Mouse (Mus musculus) liver, adult 10 weeks (tissue): ENCODE measurements around the gene Agap3. TPM values are rescaled to one million over a fixed set of nuclear protein-coding genes. Genes with fewer than 3 reads are reported as not detected.

Source experiments
- polyA plus RNA-seq: library from polyadenylated mRNA; stranded (reverse); fragments of 350-450 nt; fragmentation: Illumina TruSeq; extraction: RNeasy Lipid Tissue Mini Kit (QIAGEN cat#74804); gene quantifications from one replicate; pipeline ENCODE4 v1.2.3, GENCODE M21; 2014; ENCODE audit warnings: low read depth, low replicate concordance

Agap3 gene
- polyA plus RNA-seq, result 1.6 TPM

DNA sequence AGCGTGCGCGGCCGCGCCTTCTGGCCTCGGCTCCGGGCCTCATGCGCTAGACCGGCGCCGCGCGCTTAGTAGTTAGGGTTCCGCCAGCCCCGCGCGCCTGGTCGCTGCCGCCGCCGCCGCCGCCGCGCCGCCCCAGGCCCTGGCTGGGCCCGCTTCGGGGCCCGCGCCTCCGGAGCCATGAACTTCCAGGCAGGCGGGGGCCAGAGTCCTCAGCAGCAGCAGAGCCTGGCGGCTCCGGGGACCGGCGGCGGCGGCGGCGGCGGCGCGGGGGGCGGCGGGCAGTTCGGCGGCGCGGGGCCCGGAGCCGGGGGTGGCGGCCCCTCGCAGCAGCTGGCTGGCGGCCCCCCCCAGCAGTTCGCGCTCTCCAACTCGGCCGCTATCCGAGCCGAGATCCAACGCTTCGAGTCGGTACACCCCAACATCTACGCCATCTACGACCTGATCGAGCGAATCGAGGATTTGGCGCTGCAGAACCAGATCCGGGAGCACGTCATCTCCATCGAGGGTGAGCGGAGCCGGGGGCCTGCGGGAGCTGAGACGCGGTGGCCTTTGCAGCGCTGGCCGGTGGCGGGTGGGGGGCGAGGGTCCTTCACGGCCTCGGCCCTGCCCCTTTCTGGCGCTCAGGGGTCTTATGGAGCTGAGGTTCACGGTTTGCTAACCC, at the start of gene Agap3:
Gene Agap3, plus strand, starts transcription at position 148 of the 661 bp plus-strand sequence.

DNA sequence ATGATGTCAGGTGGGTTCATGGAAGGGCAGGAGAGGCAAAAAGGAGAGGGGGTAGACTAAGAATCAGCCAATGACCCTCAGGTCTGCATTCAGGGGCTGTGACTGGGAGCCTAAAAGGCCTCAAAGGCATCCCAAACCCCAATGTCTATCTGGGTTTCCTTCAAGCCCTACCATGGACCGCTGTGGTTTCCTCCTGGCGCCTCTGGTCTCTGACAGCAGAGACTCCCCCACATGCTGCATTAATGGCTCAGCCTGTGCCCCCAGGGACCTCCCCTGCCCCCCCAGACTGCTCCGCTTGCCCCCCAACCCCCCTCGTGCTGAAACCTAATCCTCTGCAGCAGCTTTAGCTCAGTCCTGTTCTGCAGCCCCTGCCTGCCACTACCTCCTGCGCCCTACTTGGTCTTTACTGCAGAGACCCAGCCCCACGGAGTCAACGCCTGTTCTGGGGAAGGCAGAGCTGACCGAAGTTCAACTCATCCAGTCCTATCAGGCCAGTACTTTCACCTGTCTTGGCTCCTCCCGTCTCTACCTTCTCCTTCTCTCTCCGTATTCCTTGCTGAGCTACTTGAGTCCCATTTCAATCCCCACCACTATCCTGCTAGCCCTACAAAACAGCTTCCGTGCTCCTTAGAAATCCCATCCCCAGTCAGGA, 38.8 kb upstream of the Agap3 start, which contains the start of gene Asic3:
Gene Asic3, plus strand, starts transcription at position 351 of the 652 bp plus-strand sequence.

DNA sequence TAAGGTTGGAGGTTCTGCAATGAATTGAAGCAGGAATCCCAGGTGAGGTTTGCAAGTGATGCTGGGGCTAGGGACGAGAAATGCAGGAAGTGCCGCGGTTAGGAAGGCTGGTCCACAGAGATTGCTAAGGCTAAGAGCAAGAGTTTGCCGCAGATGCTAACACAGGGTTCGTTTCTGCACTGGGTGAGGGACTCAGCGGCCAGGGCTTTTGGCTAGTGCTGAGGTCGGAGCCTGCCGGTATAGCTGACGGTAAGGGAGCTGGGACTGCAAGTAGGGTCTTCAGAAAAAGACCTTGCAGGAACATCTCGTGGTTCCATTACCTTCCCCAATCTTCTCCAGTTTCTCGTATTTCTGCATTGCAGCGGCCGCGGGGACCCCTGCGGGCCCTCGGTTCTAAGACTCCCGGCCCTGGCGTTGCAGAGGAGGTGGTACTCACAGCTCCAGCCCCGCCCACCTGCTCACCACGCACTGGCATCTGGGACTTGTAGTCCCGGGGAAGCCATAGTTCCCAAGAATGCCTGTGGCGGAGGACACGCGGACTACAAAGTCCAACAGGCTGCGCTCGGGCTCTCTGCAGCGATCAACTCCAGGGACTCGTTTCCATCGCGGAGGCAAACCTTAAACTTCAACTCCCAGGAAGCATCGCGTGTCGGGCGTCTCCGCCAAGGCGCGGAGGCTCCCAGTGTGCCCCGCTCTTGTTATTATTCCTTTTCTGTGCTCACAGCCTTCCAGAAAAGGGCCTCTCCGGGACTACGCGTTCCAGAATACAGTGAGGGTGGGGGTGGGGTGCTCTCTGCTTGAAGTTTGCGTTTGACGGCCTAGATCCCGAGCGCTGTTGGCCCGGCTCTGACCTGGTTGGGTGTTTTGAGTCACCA, 28.6 kb upstream of the Agap3 start, which contains the start of the genes Cdk5 and Slc4a2:
Gene Cdk5, minus strand, starts transcription at position 402 of the 875 bp plus-strand sequence.
Gene Slc4a2, plus strand, starts transcription at position 709 of the 875 bp plus-strand sequence.

DNA sequence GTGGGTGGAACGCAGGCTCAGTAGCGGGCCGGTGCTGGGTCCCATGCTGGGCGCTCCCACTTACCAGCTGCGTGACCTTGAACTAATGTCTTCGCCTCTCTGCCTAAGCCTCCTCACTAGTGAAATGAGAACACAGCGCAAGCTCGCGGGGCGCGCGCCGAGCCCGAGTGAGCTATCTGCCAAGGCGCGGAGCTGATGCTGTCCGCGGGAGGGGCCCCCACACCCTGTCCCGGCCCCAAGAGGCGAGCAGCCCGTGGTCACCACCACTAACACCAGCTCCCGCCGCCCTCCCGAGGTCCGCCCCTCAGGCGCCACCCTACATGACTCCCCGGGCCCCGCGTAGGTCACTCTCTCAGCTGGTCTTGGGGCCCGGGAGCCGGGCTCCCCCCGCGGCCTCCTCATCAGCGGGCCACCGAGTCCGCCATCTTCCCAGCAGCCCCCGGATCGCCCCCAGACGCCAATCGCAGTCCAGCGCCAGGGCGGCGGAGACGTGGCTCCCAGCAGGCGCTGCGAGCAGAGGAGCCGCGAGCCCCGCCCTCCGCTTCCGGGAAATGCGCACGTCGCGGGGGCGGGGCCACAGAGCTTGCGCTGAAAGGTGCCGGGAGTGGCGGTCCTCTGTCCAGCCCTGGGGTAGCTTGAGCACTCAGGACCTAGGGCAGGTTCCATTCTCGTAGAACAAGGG, 7.1 kb upstream of the Agap3 start, which contains the start of gene Fastk:
Gene Fastk, minus strand, starts transcription at position 542 of the 682 bp plus-strand sequence.

DNA sequence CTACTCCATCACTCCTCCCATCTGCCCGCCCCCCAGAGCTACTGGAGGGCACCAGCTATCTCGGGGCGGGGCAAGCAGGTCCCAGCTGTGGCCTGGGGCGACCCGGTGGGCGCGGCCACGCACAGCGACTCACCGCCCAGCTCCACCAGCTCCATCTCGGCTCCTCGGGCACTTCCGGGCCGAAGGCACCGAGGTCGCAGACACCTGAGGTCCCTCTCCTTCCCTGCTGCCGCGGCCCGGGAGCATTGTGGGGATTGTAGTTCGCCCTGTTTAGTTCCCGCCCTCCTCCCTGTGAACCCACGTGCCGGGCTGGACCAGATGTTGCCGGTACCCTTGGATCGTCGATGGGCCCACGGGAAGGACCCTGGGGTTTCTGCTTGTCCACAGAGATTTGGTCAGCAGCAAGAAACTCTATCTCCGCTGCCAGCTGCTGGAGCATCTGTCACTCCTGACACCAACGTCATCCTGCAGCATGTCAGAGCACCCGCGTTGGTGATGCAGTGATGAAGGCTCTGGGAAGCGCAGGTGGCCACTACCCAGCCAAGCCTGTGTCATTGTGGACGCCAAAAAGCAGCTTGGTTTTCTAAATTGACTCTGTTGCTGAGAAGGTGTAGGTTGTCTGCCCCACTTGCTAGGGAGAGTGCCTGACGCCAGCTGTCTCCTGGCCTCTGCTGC, 4.2 kb upstream of the Agap3 start, which contains the start of gene Tmub1:
Gene Tmub1, minus strand, starts transcription at position 231 of the 675 bp plus-strand sequence.

DNA sequence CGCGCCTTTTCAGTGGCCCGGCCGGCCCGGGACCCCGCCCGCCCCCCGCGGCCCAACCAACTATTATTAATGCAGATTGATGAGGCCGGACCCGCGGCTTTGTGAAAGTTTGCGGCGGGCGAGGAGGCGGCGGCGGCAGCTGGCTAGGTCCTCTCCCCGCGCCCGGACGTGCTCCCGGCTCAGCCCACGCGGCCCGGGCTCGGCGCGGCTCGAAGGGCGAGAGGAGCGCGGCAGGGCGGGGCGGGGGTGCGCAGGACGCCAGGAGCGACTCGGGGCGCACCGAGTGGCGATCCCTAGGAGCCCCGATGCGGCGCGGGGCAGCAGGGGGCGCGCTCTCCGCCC, 74.9 kb downstream of the Agap3 start, which contains the start of gene Gbx1:
Gene Gbx1, minus strand, starts transcription at position 314 of the 342 bp plus-strand sequence.

DNA sequence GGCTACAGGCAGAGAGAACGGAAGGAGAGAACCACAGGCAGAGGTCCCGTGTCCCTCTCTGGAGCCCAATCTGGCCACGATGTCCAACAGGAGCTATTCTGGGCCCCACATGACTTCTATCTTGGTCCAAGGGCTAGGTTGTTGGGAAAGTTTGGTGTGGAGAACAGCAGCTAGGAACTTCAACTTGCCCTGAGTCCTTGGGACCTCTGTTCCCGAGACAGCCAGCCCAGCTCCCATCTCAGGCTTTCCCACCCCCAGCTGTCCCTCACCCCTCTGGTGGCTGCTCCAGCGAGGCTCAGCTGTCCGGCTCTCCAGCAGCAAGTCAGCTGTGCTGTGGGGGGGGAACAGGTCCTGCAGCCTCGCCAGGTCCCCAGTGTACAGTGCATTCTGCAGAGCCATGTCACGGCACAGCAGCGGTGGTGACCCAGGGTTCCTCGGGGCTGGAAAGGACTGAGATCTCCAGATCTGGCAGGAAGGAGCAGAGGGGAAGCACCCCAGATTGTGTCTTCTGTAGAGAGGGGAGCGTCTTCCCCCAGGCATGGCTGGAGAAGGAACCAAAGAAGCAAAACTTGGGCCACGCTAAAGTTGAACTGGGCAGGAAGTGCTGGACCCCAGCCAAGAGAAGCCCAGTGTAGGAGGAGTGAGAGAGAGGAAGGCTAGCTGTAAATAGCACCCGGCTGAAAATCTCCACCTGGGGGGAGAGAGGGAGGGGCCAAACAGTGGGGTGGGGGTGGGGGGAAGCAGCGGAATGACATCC, 88.6 kb downstream of the Agap3 start, which contains the start of gene Asb10:
Gene Asb10, minus strand, starts transcription at position 592 of the 757 bp plus-strand sequence.

Other genes starting within 250 kb of the Agap3 start
- not detected for gene Kcnh2, start 100.6 kb upstream of the Agap3 start, polyA plus RNA-seq
- 0.19 TPM for gene Nos3, start 87.4 kb upstream of the Agap3 start, polyA plus RNA-seq
- not detected for gene Atg9b, start 60.0 kb upstream of the Agap3 start, polyA plus RNA-seq
- 3.7 TPM for gene Abcb8, start 58.5 kb upstream of the Agap3 start, polyA plus RNA-seq
- not detected for gene Asic3, start 38.8 kb upstream of the Agap3 start, polyA plus RNA-seq
- gene Cdk5, start 28.6 kb upstream of the Agap3 start, polyA plus RNA-seq, result 11.4 TPM
- gene Slc4a2, start 28.3 kb upstream of the Agap3 start, polyA plus RNA-seq, result 4.2 TPM
- 6.2 TPM for gene Fastk, start 6.9 kb upstream of the Agap3 start, polyA plus RNA-seq
- 0.82 TPM for gene Tmub1, start 4.3 kb upstream of the Agap3 start, polyA plus RNA-seq
- not detected for gene Gbx1, start 75.0 kb downstream of the Agap3 start, polyA plus RNA-seq
- gene Asb10, start 88.8 kb downstream of the Agap3 start, polyA plus RNA-seq, result not detected
- gene 4931409K22Rik, start 104.6 kb downstream of the Agap3 start, polyA plus RNA-seq, result not detected
- gene Abcf2, start 125.3 kb downstream of the Agap3 start, polyA plus RNA-seq, result 7.4 TPM
- gene Chpf2, start 134.6 kb downstream of the Agap3 start, polyA plus RNA-seq, result 0.77 TPM
- not detected for gene Smarcd3, start 172.2 kb downstream of the Agap3 start, polyA plus RNA-seq
- gene Nub1, start 233.4 kb downstream of the Agap3 start, polyA plus RNA-seq, result 16.9 TPM